Mouse (Mus musculus) testis, adult 2 months (tissue): ENCODE measurements around the gene Rhox4a2.
"Not testable (repeated sequence)": the region's sequence is repeated elsewhere in the genome, so short reads cannot be mapped to it uniquely, and the experiment has no call there.

ENCODE experiments used
- CTCF ChIP-seq: fragments of 200-500 bp; IDR thresholded peaks from 2 replicates; pipeline ENCODE4 v1.5.1; 2012; ENCODE audit warnings: low read depth, mild to moderate bottlenecking, inconsistent platforms, low read length, moderate library complexity; ENCODE audit not compliant: control insufficient read depth, insufficient read depth, insufficient replicate concordance
- POLR2A ChIP-seq: fragments of 200-500 bp; IDR thresholded peaks from 2 replicates; pipeline ENCODE4 v1.6.1; 2012; ENCODE audit warnings: low read depth, mild to moderate bottlenecking, inconsistent platforms, low read length, moderate library complexity; ENCODE audit not compliant: control insufficient read depth

DNA sequence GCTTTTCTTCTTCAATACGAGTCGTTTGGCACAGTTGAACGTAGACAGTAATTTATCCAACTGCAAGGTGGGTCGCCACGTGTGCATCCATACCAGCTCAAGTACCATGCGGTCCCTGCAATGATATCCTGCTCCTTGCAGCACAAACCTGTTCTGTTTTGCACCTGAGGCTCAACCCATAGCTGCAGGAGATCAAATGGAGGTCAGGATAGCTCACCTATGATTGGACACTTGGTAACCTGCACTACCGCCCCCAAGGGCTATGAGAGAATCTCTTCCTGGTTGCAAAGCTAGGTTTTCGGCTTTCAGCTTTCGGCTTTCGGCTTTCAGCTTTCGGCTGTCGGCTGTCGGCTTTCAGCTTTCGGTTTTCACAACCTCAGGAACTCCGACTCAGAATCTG is 41.5 kb downstream of the Rhox4a2 start, which contains the start of gene Rhox4b:
- not testable (repeated sequence) for TF ChIP-seq CTCF, POLR2A
